Mouse (Mus musculus) naive thymus-derived CD4-positive, alpha-beta T cell, adult 2 months (primary cell): ENCODE data around the gene Mcm6.

Experiments
- DNase-seq: peaks from one replicate; pipeline ENCODE4 v3.0.0-alpha.2; 2011; ENCODE audit warnings: low read depth

Mcm6 gene

GRCm38 (mm10) chr1:128359554-128360376 lies at the start of gene Mcm6:
Gene Mcm6, minus strand, starts transcription at chr1:128359664.
- DNase-seq, result peak; percentile 96

DNA sequence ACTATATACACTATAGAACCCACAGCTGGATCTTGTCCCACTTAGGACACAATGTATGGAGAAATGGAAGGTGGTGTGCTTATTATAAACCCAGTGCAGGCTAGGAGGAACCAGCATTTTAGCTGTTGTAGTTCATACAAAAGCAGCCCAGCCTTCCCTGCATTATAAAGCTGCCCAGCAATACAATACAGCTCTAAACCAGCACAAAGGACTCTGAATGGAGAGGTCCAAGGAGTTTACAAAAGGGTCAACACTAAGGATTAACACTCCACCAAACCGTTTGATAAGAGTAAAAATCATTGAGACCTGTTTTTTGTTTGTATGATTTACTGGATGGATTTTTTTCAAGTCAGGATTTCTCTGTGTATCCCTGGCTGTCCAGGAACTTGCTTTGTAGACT lies 47.4 kb upstream of the Mcm6 start:
- DNase-seq, result no peak

DNA sequence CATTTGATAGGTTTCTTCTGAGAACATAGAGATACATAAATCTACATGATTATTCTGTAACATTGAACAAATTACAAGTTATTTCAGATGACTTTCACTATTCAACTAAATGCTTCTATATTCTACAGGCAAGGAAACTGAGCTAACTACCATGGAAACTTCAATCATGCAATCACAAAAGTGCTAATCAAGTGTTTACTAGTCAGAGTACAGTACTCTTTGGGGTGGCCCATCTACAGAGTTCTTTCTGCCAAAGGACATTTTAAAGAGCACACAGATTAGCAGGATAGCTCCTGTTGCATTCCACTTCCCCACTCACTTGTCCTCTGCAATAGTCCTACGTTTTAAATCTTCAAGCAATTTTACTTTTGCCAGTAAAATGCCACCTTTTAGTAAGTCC lies 46.2 kb upstream of the Mcm6 start:
- DNase-seq, result no peak

DNA sequence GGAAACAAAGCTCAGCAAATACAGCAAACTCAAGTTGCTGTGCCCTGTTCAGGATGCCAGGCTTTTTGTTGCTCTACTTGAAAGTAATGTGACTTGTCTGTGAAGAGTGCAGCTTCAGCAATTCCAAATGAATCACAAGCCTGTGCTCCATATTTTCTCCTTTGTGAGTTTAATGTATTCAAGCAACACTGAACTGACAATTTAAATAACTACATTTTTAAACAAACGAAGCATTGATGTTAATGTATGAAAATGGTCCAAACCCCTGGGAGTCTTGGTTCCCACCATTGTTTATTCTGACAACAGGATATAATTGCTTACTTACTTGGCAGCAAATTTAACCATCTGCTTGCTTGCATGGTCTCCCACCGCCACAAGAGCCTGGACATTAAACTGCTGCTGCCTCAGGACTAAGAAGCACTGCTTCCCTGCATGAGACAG lies 45.6 kb upstream of the Mcm6 start:
- no peak for DNase-seq

- no peak for DNase-seq
Measured at GRCm38 (mm10) chr1:128400926-128401325, 41.5 kb upstream of the Mcm6 start.

- no peak for DNase-seq
Measured at GRCm38 (mm10) chr1:128399941-128400915, 40.8 kb upstream of the Mcm6 start.

- DNase-seq, result no peak
Measured at GRCm38 (mm10) chr1:128398738-128399445, 39.4 kb upstream of the Mcm6 start.

GRCm38 (mm10) chr1:128394657-128395056 lies 35.2 kb upstream of the Mcm6 start:
- no peak for DNase-seq

DNA sequence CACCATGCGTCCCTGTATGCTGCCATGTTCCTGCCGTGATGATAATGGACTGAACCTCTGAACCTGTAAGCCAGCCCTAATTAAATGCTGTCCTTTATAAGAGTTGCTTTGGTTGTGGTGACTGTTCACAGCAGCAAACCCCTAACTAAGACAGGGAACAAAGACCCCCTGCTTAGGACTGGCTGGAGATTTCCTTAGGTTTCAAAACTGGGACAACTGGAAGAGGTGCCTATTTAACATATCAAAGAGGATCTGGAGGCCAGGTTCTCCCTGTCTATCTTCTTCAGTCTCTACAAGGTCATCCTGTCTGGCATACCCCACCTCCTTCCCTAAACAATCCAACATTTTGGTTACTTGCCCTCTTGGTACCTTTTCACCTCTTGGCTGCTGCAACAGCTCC lies 32.9 kb upstream of the Mcm6 start:
- no peak for DNase-seq

DNA sequence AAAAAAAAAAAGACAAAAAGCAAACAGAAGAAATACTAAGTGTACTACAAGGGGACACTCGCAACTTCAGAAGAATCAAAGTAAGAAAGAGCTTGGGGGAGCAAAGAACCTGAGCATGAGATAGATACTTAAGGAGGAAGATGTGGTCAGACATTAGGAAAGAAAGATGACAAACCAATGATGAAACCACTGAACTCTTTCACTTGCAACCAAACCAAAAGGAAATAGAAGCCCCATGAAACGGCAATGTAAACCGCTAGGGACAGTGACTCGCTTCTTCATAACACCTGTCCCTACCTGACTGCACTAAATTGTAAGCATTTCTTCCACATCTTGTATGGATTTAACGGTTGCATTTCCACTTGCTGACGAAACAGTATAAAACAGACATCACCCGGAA lies 27.0 kb upstream of the Mcm6 start:
- DNase-seq, result peak; percentile 21

DNA sequence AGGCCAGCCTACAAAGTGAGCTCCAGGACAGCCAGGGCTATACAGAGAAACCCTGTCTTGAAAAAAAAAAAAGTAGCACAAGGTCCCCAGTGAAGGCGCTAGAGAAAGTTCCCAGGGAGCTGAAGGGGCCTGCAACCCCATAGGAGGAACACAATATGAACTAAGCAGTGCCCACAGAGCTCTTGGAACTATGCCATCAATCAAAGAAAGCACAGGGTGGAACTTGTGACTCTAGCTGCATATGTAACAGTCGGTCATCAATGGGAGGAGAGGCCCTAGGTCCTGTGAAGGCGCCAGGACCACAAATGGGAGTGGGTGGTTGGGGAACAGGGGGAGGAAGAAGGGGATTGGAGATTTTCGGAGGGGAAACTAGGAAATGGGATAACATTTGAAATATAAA lies 17.4 kb upstream of the Mcm6 start:
- DNase-seq, result no peak

DNA sequence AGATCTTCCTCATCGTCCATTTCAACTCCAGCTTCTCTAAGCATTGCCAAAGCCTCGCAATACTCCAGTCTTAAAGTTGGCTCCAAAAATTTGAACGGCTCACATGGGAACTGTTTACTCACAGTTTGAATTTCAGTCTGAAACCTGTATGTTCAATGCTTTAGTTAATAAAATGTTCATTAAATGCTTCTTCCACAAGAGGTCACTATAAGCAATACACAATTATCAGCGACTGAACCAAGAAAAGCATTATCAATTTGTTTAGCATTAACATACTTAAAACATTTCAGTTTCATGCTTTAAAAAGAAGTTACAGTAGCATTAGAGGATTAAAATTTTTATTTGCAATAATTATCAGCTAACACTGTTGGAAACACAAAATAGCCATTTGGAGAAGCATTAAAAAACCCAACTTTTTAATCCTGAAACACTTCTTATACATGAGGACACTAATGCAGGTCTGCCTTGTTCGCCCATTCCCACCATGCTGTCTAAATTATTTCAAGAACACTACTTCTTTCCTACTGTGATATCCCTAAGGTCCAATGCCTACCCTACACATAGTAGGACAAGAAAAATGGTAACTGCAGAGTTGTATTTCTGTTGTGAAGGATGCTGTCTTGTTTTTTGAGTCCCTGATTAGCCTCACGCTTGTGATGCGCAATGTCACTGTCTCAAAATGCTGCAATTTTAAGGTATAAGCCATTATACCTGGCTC lies 12.8 kb upstream of the Mcm6 start:
- DNase-seq, result peak; percentile 57

DNA sequence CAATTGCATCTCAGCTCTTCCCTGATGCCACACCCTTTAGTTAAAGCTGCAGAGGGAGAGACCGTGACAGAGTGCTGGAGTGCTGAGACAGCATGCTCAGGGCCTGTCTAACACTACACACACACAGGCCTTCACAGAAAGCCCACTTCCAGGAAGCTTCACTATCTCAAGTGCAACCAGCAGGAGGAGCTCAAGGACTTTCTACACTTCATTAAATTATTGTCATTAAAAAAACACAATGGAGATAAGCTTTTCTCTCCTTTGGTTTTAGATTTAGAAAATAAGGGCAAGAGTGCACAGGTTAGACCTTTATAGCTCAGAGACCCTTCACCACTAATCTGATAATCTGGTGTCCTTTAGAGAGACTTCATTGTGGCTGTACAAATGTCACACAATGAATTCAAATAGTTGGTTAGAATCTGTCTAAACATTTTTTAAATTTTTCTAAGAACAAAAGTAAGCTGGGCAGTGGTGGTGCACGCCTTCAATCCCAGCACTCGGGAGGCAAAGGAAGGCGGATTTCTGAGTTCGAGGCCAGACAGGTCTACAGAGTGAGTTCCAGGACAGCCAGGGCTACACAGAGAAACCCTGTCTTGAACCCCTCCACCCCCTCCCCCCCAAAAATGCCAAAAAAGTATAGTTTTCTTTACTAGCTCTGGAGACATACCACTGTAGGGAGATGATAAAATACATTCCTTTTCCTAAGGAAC lies 9.4 kb upstream of the Mcm6 start:
- DNase-seq, result peak; percentile 83

DNA sequence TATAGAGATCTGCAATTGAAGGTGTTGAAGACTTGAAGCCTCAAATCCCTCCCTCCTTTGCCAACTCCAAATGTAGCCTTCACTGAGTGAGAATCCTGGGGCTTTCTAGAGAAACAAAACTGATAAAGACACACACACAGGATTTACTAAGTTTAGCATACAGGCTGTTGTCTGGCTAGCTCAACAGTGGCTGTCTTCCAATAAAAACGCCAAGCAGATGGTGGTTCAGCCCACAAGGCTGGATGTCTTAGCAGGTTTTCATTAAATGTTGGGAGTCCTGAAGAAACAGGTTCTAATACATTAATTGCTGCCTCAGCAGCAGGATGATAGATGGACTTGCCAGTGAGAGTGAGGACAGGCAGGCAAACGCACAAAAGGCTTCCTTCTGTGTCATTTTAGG lies 1.1 kb upstream of the Mcm6 start:
- no peak for DNase-seq

DNA sequence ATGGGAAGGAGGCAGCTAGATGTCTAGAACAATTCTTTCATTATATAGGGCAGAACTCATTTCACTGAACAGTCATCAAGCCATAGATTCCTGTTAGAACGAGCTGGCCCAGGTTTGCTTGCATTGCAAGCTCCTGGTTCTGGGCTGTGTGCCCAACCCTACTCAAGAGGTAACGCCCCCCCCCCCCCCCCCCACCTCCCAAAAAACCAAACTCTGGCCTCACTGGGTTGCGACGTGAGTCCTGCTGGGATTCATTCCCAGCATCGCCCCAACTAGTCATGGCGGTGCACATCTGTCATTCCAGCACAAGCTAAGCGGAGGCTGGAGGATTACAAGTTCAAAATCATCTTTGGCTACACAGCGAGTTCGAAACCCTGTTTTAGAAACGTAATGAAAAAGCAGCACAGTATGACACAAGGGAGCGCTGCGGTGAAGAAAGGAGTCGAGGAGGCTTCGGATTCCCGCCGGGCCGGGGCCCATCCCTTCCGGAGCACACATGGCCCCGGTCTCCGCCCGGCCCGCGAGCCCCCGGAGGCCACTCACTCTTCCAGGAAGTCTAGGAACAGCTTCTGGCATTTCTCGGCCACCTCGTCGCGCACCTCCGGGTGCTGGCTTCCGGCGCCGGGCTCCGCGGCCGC lies 429 bp downstream of the Mcm6 start:
- no peak for DNase-seq

- peak; percentile 30 for DNase-seq
Measured at GRCm38 (mm10) chr1:128358276-128358675, 1.2 kb downstream of the Mcm6 start.

GRCm38 (mm10) chr1:128357452-128357851 lies 2.0 kb downstream of the Mcm6 start:
- peak; percentile 53 for DNase-seq

GRCm38 (mm10) chr1:128353092-128353491 lies 6.4 kb downstream of the Mcm6 start:
- DNase-seq, result no peak

DNA sequence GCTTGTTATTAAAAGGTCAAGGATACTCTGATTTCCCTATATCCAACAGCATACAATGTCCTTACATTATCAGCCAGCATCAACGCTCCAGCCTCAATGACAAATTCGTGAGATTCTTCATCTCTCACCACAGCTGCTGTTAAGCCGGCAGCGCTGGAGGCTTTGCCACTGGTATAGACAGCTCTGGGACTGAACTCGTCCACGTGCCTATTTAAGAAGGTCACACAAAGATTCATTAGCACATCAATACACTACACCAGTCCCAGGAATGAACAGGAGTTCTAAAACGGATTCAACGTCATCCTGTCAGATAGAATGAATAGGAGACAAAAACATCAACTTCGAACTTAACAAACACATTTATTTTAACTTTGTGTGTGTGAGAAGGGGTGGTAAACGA lies 15.2 kb downstream of the Mcm6 start:
- no peak for DNase-seq

DNA sequence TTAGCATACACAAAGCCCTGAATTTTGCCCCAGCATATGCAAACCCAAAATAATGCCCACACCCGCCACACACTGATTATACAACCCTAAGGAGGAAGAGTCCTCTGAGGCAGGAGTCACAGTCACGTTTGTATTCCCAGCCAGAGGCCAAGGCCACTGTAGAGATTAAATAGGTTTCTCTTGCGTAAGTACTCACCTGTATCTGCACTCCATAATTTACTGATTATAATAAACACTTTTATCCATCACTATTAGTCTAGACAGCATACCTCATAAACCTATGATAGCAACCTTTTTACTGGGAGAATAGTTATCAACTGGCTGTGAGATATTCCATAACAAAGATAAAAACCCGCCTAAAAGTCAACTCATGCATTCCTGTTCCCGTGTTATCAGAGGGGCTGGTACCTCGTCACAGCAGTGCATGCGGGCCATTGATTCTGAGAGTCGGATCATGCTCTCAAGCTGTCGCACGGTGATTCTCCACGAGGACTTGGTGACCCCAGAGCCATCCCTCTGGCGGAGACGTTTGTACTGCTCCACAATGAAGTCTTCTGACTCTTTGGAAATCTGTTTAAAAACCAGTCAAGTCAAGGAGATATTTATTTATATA lies 21.6 kb downstream of the Mcm6 start:
- no peak for DNase-seq
